Mouse (Mus musculus): ENCODE measurements around the gene Acsm2. TPM values are rescaled to one million over a fixed set of nuclear protein-coding genes. Genes with fewer than 3 reads are reported as not detected.
"Not testable (repeated sequence)": the region's sequence is repeated elsewhere in the genome, so short reads cannot be mapped to it uniquely, and the experiment has no call there.

Gene Acsm2
- polyA plus RNA-seq, 1 experiment = 0.01 TPM

DNA sequence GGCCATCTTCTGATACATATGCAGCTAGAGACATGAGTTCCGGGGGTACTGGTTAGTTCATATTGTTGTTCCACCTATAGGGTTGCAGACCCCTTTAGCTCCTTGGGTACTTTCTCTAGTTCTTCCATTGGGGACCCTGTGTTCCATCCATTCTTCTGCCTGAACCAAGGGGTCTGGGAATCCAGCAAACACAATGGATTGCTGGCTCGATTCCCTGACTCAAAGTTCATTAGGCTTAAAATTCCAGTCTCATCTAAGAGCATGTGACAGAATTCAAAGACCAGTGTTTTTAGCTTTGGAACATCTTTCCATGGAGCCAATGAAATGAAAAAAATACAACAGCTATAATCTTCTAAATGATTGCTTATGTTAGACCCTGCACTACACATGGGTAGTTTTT lies 8.3 kb downstream of the Acsm2 start:
- DNase-seq (ENCODE audit: low read depth) = not testable (repeated sequence)

GRCm38 (mm10) chr7:119594530-119595107 lies 40.5 kb downstream of the Acsm2 start:
- DNase-seq (ENCODE audit: low read depth) = no peak

DNA sequence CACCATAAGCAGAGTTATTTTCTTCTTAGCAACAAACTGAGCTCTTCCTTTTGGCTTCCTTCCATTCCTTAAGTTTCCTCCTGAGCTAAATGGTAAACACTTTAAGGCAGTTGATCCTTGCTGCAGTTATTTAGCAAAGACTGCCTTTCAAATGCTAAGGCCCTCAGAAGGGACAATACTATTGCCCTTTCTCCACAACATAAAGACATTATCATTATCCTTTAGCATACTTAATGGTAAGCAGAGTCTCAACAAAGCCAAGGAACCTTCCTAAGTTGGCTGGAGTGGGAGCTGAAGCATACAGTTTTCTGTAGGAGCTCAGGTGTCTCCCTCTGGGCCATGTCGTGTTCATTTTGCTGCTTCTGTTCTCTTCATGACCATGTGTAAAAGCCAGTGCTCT lies 41.2 kb downstream of the Acsm2 start:
- DNase-seq (ENCODE audit: low read depth) = no peak

DNA sequence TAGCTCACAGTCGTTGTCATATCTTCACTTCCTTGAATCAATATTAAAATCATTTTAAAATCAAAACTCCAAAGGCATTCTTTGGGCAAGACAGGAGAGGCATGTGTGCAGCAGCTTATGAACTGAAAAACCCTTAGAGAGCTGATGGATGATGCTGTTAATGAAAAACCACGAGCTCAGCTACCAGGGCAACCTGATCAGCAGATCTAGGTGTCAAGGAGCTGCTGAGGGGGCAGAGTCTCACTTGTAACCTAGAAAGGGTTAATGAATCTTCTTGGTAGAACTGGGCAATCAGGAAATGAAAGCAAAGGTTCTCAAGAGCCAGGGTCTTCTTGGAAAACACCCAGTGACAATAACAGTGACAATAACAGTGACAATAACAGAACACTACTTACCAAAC lies 42.4 kb downstream of the Acsm2 start:
- no peak for DNase-seq (ENCODE audit: low read depth)

DNA sequence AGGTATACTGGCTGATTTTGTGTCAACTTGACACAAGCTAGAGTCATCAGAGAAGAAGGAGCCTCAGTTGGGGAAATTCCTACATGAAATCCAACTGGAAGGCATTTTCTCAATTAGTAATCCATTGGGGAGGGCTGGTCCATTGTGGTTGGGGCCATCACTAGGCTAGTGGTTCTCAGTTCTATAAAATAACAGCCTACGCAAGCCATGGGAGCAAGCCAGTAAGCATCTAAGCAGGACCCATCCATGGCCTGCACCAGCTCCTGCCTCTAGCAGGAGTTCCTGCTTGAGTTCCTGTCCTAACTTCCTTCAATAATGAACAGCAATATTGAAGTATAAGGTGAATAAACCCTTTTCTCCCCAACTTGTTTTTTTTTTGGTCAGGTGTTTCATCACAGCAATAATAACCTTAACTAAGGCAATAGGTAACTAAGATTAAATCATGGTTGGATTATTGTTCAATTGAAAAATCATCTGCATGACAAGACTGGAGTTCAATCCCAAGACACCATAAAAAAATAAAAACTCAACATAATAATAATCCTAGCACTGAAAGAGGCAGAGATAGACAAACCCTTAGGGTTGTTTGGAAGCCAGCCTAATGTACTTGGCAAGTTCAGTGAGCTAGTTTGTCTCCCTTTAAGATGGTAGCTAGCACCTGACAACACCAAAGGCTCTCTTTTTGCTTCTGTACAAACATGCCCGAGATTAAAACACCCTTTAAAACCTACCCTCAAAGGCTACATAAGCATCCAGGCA lies 47.2 kb downstream of the Acsm2 start:
- DNase-seq (ENCODE audit: low read depth) = no peak

- no peak for DNase-seq (ENCODE audit: low read depth)
Measured at GRCm38 (mm10) chr7:119601954-119602317, 47.8 kb downstream of the Acsm2 start.

- no peak for DNase-seq (ENCODE audit: low read depth)
Measured at GRCm38 (mm10) chr7:119604903-119605483, 50.9 kb downstream of the Acsm2 start.

DNA sequence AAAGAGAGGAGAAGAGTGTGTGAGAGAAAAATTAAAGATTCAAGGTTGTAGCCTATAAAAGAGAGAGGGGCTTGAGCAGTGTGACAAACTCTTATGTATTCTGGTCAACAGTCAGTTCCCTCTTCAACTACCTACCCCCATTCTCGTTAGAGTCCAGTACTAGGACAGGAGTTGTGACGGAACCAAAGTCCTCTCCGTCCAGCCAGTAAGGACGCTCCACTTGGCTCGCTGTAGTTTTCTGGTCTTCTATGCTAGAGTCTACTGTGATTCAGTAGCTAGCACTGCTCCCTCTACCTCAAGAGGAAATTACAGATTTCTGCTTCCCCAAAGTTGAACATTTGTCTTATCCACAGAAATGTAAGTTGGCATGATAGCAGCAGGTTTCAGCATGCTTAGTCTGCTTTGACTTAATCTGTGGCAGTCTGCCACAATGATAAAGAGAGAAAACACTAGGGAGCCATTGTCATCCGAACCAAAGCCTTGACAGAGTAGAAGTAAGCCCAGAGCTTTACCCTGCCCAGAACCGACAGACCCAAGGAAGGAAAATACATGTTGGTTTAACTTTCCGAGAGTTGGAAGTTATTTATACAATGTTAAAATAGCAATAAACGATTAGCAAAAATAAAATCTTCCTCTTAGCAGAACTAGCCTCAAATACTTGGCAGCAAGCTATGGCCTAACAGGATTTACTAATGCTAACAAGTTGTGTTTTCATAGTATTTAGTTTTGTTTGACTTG lies 52.0 kb downstream of the Acsm2 start:
- DNase-seq (ENCODE audit: low read depth) = no peak

DNA sequence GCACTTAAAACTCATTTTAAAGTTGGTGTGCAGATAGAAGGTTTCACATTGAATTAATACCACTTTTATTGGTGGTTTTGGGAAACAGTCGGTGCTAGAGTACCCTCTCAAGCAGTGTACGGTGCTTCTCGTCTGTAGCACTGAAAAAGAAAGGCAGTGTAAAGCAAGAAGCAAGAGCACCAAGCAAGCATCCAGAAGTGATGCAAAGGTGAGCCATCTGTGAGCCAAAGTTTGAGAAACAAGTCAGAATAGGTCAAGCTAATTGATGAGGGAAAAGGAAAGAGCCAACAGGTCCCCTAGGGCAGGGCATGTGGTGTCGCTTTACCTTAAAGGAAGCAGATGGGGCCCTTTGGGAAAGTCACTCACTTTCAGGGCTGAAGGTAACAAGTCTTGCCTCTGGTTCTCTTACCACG lies 52.5 kb downstream of the Acsm2 start, which contains the start of gene Acsm1:
Gene Acsm1, plus strand, starts transcription at position 363 of the 413 bp plus-strand sequence.
- no peak for DNase-seq (ENCODE audit: low read depth)

DNA sequence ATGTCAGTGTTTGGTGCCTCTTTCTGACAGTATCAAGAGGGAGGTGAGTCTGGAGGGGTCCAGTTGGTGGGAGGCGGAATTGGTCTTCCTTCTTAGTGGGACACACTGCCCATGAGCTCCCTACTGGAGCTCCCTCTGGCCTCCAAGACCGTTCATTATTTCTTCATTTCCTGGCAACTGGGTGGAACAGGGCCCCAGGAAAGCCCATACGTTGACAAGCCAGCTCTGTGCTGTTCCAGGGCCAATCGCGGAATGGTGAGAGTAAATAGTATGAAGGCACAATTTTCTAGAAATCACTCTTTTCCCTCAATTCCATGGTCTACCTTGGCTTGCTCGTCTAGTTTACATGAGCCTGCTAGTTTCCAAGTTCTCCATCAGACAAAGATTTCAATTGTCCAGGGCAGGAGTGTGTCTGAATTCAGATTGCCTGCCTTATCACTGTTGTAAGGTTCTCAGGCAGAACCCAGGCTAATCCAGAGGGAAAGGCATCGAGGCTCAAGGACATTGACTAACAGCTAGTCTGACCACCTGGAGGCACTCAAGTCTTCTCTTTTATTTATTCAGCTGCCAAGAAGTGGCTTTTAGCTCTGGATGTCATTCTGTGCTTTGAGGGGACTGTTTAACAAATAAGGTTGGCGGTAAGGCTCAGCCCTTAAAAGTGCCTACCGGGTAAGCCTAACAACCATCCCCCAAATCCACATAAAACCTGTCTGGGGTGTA lies 53.8 kb downstream of the Acsm2 start:
- DNase-seq (ENCODE audit: low read depth) = no peak

GRCm38 (mm10) chr7:119616531-119616930 lies 62.4 kb downstream of the Acsm2 start:
- DNase-seq (ENCODE audit: low read depth) = no peak

- no peak for DNase-seq (ENCODE audit: low read depth)
Measured at GRCm38 (mm10) chr7:119617593-119617992, 63.5 kb downstream of the Acsm2 start.

DNA sequence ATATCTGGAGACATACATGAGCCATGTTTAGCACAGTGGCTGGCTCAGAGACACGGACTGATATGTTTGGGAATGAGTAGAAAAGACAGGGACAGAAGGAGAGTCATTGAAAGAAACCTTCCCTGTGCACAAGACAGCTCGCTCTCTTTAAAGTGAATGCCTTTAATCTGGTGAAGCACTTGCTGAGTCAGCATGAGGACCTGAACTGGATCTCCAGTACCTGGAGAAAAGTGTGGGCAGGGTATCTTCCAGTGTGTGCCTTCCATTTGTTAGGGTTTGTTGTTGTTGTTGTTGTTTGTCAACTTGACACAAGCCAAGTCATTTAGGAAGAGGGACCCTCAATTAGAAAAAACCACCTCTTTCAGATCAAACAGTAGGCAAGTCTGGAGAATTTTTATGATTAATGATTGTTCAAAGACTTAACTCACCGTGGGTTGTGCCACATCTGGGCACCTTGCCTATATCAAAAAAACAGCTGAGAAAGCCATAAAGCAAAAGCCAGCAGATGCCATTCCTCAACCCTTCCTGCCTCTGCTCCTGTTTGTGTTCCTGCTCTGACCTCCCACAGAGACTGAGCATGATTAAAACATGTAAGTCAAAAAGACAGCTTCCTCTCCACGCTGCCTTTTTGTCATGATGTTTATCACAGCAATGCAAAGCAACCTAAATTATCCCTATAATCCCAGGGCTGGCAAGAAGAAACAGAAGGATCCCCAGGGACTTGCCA lies 64.2 kb downstream of the Acsm2 start:
- DNase-seq (ENCODE audit: low read depth) = no peak

DNA sequence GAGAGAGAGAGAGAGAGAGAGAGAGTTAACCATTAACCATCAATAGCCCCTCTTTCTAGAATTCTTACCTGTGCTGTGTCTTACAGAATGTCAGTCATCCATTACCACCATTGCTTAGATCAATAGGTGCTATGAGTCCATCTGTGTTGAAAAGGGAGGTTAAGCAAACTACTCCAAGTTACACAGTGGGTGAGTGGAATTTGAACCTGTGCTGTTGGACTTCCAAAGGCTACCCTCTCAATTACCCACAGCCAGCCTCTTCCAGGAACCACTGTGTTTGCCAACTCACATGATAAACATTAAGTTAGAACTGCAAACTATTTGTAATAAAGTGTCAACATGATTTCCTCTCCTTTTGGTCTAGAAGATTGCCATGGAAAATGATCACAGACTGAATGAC lies 66.0 kb downstream of the Acsm2 start:
- no peak for DNase-seq (ENCODE audit: low read depth)

DNA sequence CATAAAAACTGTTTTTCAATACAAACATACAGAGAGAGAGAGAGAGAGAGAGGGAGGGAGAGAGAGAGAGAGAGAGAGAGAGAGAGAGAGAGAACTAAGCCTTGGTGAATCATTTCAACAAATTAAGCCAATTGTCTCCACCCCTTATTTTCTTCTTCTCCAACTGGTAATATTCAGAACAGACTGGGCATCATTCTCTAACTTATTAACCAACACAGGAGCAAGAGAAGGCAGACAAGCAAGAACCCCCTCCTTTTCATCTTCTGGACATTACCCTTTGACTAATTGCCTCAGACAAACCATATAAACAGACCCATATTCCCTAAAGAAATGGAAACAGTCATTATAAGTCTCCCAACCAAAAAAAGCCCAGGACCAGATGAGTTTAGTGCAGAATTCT lies 84.6 kb downstream of the Acsm2 start:
- DNase-seq (ENCODE audit: low read depth) = no peak

- no peak for DNase-seq (ENCODE audit: low read depth)
Measured at GRCm38 (mm10) chr7:119642307-119642706, 88.2 kb downstream of the Acsm2 start.

Other genes starting within 250 kb of the Acsm2 start
- gene Gp2, start 95.1 kb upstream of the Acsm2 start, polyA plus RNA-seq (2012; rRNA removed) = not detected in 2 replicates
- gene Umod, start 75.1 kb upstream of the Acsm2 start, polyA plus RNA-seq (2012; rRNA removed) = 1.3 and 1.5 TPM in 2 replicates
- gene Acsm5, start 34.9 kb upstream of the Acsm2 start, polyA plus RNA-seq (2012; rRNA removed) = 3.1 and 3.2 TPM in 2 replicates
- gene Pdilt, start 30.9 kb upstream of the Acsm2 start, polyA plus RNA-seq (2012; rRNA removed) = 0.11 and 0.12 TPM in 2 replicates
- gene Acsm1, start 52.7 kb downstream of the Acsm2 start, polyA plus RNA-seq (2012; rRNA removed) = 0.19 TPM in 1 of 2 replicates, not detected in the other
- gene Acsm4, start 135.7 kb downstream of the Acsm2 start, polyA plus RNA-seq (2012; rRNA removed) = not detected in 2 replicates
- gene Thumpd1, start 166.5 kb downstream of the Acsm2 start, polyA plus RNA-seq (2012; rRNA removed) = 17.9 and 18.6 TPM in 2 replicates
- gene Acsm3, start 206.6 kb downstream of the Acsm2 start, polyA plus RNA-seq (2012; rRNA removed) = 1.2 and 2.3 TPM in 2 replicates
- 5.3 and 5.6 TPM in 2 replicates for gene Rexo5, start 239.7 kb downstream of the Acsm2 start, polyA plus RNA-seq (2012; rRNA removed)
- gene Eri2, start 239.7 kb downstream of the Acsm2 start, polyA plus RNA-seq (2012; rRNA removed) = 2.6 and 2.8 TPM in 2 replicates